Mouse (Mus musculus): ENCODE data around the gene Ankrd23. TPM values are rescaled to one million over a fixed set of nuclear protein-coding genes. Genes with fewer than 3 reads are reported as not detected.
A peak's percentile ranks its signal among the peaks of the same experiment; 100 is the strongest.

Gene Ankrd23
- polyA plus RNA-seq, 1 experiment from 2014 or later = 14.6 TPM

DNA sequence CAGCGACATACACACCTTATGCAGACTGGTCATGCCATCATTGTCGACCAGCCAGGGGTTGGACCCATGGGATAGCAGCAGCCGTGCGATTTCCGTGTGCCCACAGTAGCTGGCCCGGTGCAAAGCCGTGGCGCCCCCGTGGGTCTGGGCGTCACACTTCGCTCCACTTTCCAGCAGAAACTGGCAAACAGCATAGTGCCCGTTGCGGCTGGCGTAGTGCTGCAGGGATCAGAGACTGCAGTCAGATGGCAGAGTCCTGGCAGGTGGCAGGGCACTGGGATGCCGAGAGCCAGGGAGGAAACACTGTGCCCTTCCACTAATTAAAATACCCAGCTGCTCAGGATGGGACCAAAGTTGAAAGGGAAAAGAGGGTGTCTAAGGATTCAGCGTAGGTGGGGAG is 5.2 kb upstream of the Ankrd23 start:
- Histone ChIP-seq H3K9me3 (ENCODE audit: control insufficient read depth, low read length) (no peaks in the 10 kb centered on the region), H3K4me2 (replicated peaks; ENCODE audit: low read depth, low read length) (no peak overlapping the region), H3K36me3 (ENCODE audit: control insufficient read depth, insufficient read depth, low read length) (peaks cover 38% of the 10 kb centered on the region), H3K4me3 (ENCODE audit: low read length) (no peak overlapping the region), H3K4me1 (ENCODE audit: control insufficient read depth, insufficient read depth, low read length) (0 out of 2 replicates have a peak, but pooled peaks cover 3% of the 10 kb centered on the region), H3K27ac (ENCODE audit: low read depth, low read length) (no peak overlapping the region), H3K27me3 (ENCODE audit: control insufficient read depth, insufficient read depth, low read length) (no peaks in the 10 kb centered on the region), H3K9ac (ENCODE audit: low read depth, low read length) (no peak overlapping the region)
- no peak for ATAC-seq (ENCODE audit: low FRiP score, low TSS enrichment)
- 97% methylated on average over 16 of the region's 16 CpGs for WGBS

DNA sequence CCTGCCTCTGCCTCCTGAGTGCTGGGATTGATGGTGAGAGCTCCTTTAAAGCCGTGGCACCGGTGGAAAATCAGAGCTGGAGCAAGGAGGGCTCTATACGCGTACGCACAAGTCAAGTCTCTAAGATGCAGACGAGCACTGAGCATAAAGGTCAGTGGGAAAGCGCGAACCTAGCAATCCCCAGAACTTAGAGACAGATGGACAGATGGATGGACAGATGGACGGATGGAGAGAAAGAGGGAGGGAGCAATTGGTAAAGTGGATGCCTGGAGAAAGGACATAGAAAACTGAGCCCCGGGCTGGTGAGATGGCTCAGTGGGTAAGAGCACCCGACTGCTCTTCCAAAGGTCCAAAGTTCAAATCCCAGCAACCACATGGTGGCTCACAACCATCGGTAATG is 4.1 kb upstream of the Ankrd23 start:
- no peak overlapping the region for H3K9ac ChIP-seq (ENCODE audit: low read depth, low read length)
- no peaks in the 10 kb centered on the region for H3K9me3 ChIP-seq (ENCODE audit: control insufficient read depth, low read length)
- H3K36me3 ChIP-seq (ENCODE audit: control insufficient read depth, insufficient read depth, low read length) = peaks cover 38% of the 10 kb centered on the region
- no peak overlapping the region for H3K27ac ChIP-seq (ENCODE audit: low read depth, low read length)
- no peak overlapping the region for H3K4me3 ChIP-seq (ENCODE audit: low read length)
- H3K27me3 ChIP-seq (ENCODE audit: control insufficient read depth, insufficient read depth, low read length) = no peaks in the 10 kb centered on the region
- 94% methylated on average over 12 of the region's 12 CpGs for WGBS
- H3K4me1 ChIP-seq (ENCODE audit: control insufficient read depth, insufficient read depth, low read length) = 0 out of 2 replicates have a peak, but pooled peaks cover 3% of the 10 kb centered on the region
- no peak for ATAC-seq (ENCODE audit: low FRiP score, low TSS enrichment)
- H3K4me2 ChIP-seq (replicated peaks; ENCODE audit: low read depth, low read length) = no peak overlapping the region

GRCm38 (mm10) chr1:36540132-36540531 is 3.4 kb upstream of the Ankrd23 start:
- no peak for ATAC-seq (ENCODE audit: low FRiP score, low TSS enrichment)
- peaks cover 38% of the 10 kb centered on the region for H3K36me3 ChIP-seq (ENCODE audit: control insufficient read depth, insufficient read depth, low read length)
- H3K27me3 ChIP-seq (ENCODE audit: control insufficient read depth, insufficient read depth, low read length) = no peaks in the 10 kb centered on the region
- H3K9ac ChIP-seq (ENCODE audit: low read depth, low read length) = no peak overlapping the region
- H3K4me2 ChIP-seq (replicated peaks; ENCODE audit: low read depth, low read length) = no peak overlapping the region
- no peaks in the 10 kb centered on the region for H3K4me1 ChIP-seq (ENCODE audit: control insufficient read depth, insufficient read depth, low read length)
- H3K9me3 ChIP-seq (ENCODE audit: control insufficient read depth, low read length) = no peaks in the 10 kb centered on the region
- no peak overlapping the region for H3K4me3 ChIP-seq (ENCODE audit: low read length)
- H3K27ac ChIP-seq (ENCODE audit: low read depth, low read length) = no peak overlapping the region
- 91% methylated on average over 11 of the region's 11 CpGs for WGBS

GRCm38 (mm10) chr1:36539186-36539585 is 2.5 kb upstream of the Ankrd23 start, which contains the start of gene Gm42417:
Gene Gm42417, minus strand, starts transcription at chr1:36539429.
- H3K27ac ChIP-seq (ENCODE audit: low read depth, low read length) = no peak within 1 kb of the TSS
- WGBS = 41% methylated on average over 9 of the region's 9 CpGs
- no peak within 1 kb of the TSS for H3K4me3 ChIP-seq (ENCODE audit: low read length)
- no peak within 1 kb of the TSS for H3K9ac ChIP-seq (ENCODE audit: low read depth, low read length)
- peaks cover 38% of the 10 kb centered on the region for H3K36me3 ChIP-seq (ENCODE audit: control insufficient read depth, insufficient read depth, low read length)
- H3K4me1 ChIP-seq (ENCODE audit: control insufficient read depth, insufficient read depth, low read length) = no peaks in the 10 kb centered on the region
- H3K27me3 ChIP-seq (ENCODE audit: control insufficient read depth, insufficient read depth, low read length) = no peaks in the 10 kb centered on the region
- no peak within 1 kb of the TSS for H3K4me2 ChIP-seq (replicated peaks; ENCODE audit: low read depth, low read length)
- ATAC-seq (ENCODE audit: low FRiP score, low TSS enrichment) = no peak; the same call in 1 of the 2 replicates
- no peaks in the 10 kb centered on the region for H3K9me3 ChIP-seq (ENCODE audit: control insufficient read depth, low read length)

DNA sequence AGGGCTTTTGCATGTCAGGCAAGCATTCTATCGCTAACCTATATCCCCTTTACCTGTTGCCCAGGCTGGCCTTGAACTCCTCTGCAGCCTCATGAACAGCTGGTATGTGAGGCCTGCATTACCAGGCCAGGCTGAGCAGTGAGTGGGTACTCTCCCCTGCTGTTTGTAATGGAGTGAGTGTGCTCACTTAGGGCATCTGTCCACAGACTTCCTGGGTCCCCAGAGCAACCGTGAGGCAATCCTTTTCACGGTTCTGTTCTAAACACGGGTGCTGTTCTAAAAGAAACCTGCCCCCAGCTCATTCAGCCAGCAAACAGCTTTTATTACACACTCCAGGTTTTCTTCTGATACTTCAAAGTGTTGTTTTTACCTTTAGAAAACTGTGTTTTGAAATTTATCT is 2.0 kb upstream of the Ankrd23 start:
- Histone ChIP-seq H3K4me2 (replicated peaks; ENCODE audit: low read depth, low read length) (no peak overlapping the region), H3K9me3 (ENCODE audit: control insufficient read depth, low read length) (no peaks in the 10 kb centered on the region), H3K9ac (ENCODE audit: low read depth, low read length) (no peak overlapping the region), H3K36me3 (ENCODE audit: control insufficient read depth, insufficient read depth, low read length) (peaks cover 38% of the 10 kb centered on the region), H3K4me1 (ENCODE audit: control insufficient read depth, insufficient read depth, low read length) (no peaks in the 10 kb centered on the region), H3K27me3 (ENCODE audit: control insufficient read depth, insufficient read depth, low read length) (no peaks in the 10 kb centered on the region), H3K4me3 (ENCODE audit: low read length) (no peak overlapping the region), H3K27ac (ENCODE audit: low read depth, low read length) (no peak overlapping the region)
- ATAC-seq (ENCODE audit: low FRiP score, low TSS enrichment) = no peak
- WGBS = 83% methylated on average over 4 of the region's 4 CpGs

DNA sequence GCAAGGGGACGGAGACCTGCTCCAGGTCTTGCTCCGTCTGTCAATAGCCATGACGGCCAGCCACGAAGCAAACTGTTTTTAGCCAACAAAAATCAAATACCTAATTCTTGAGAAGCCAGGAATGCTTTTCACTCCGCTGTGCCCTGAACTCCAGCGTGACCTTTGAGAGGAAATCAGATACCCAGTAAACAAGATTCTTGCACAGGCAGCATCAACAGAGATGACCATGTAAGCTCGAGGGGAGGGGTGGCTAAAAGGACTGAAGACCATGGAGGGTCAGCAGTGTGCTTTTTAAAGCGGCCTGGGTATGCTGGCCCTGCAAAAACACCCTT is 320 bp downstream of the Ankrd23 start:
- H3K4me2 ChIP-seq (replicated peaks; ENCODE audit: low read depth, low read length) = no peak overlapping the region
- peaks cover 39% of the 10 kb centered on the region for H3K36me3 ChIP-seq (ENCODE audit: control insufficient read depth, insufficient read depth, low read length)
- 71% methylated on average over 8 of the region's 8 CpGs for WGBS
- ATAC-seq (ENCODE audit: low FRiP score, low TSS enrichment) = no peak
- no peaks in the 10 kb centered on the region for H3K9me3 ChIP-seq (ENCODE audit: control insufficient read depth, low read length)
- no peaks in the 10 kb centered on the region for H3K27me3 ChIP-seq (ENCODE audit: control insufficient read depth, insufficient read depth, low read length)
- no peak overlapping the region for H3K9ac ChIP-seq (ENCODE audit: low read depth, low read length)
- H3K4me1 ChIP-seq (ENCODE audit: control insufficient read depth, insufficient read depth, low read length) = no peaks in the 10 kb centered on the region
- no peak overlapping the region for H3K4me3 ChIP-seq (ENCODE audit: low read length)
- H3K27ac ChIP-seq (ENCODE audit: low read depth, low read length) = no peak overlapping the region

DNA sequence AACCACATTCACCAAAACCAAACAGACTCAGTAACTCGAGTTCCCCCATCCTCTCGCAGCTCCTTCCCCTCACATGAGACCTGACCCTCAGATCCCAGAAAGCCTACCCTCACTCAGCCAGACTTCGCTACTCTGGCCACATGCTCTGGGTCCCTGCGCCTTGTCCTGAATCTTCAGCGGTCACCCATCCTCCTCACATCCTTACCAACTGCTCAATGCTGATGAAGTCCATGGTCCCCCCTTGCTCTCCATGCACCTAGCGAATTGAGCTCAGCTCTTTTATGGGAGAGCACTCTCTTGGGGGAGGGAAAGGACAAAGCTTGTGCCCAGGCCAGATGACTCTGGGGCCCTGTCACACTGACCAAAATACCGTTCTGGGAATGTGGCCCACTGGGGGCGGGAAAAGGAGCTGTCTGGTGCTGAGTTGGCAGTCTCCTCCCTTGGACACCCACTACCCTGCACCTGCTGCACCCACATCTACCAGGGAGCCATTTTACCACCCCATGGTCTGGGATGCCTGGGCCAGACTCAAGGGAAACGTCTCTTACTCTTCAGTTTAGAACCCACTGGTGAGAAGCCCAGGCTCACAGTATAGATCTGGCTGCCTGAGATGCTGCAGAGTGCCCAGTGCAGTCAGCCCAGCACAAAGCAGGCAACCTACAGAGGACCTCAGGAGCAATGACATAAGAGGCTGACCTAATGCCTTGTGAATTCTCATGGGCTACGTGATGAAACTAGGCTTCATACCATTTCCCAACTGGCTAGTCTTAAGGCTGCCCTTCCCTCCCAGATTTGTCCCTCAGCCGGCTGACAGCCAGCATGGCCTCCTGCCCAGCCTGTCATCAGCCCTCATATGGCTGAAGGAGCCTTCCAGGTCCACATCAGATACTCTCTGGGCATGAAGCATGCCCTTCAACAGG is 946 bp downstream of the Ankrd23 start:
- no peak for ATAC-seq (ENCODE audit: low FRiP score, low TSS enrichment)
- no peak overlapping the region for H3K4me3 ChIP-seq (ENCODE audit: low read length)
- no peak overlapping the region for H3K4me2 ChIP-seq (replicated peaks; ENCODE audit: low read depth, low read length)
- no peak overlapping the region for H3K9ac ChIP-seq (ENCODE audit: low read depth, low read length)
- peaks cover 38% of the 10 kb centered on the region for H3K36me3 ChIP-seq (ENCODE audit: control insufficient read depth, insufficient read depth, low read length)
- no peaks in the 10 kb centered on the region for H3K9me3 ChIP-seq (ENCODE audit: control insufficient read depth, low read length)
- no peaks in the 10 kb centered on the region for H3K27me3 ChIP-seq (ENCODE audit: control insufficient read depth, insufficient read depth, low read length)
- H3K27ac ChIP-seq (ENCODE audit: low read depth, low read length) = no peak overlapping the region
- no peaks in the 10 kb centered on the region for H3K4me1 ChIP-seq (ENCODE audit: control insufficient read depth, insufficient read depth, low read length)
- 81% methylated on average over 11 of the region's 11 CpGs for WGBS

DNA sequence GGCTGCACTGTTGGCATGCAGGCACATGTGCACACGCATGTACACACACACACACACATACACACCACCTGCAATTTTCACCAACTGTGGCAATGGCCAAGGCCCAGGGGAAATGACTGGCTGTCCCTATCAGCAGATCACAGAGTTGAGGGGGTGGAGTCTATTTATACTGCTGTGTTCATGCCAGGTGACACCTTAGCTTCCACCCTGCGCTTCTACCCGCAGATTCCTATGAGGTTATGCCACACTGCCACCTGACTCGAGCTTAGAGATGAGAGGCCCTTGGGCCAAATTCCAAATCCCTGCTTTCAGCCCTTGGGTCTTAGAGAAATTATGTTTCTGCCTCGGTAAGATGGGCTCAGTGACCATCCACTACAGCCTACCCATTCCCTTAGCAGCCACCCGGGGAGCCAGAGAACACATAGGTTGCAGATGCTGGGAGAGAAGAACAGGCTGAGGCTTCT is 2.1 kb downstream of the Ankrd23 start:
- Histone ChIP-seq H3K9me3 (ENCODE audit: control insufficient read depth, low read length) (no peaks in the 10 kb centered on the region), H3K4me1 (ENCODE audit: control insufficient read depth, insufficient read depth, low read length) (no peaks in the 10 kb centered on the region), H3K4me3 (ENCODE audit: low read length) (no peak overlapping the region), H3K27me3 (ENCODE audit: control insufficient read depth, insufficient read depth, low read length) (no peaks in the 10 kb centered on the region), H3K36me3 (ENCODE audit: control insufficient read depth, insufficient read depth, low read length) (peaks cover 27% of the 10 kb centered on the region), H3K27ac (ENCODE audit: low read depth, low read length) (no peak overlapping the region), H3K9ac (ENCODE audit: low read depth, low read length) (no peak overlapping the region), H3K4me2 (replicated peaks; ENCODE audit: low read depth, low read length) (no peak overlapping the region)
- 70% methylated on average over 6 of the region's 6 CpGs for WGBS
- ATAC-seq (ENCODE audit: low FRiP score, low TSS enrichment) = 0 out of 2 replicates have a peak, but pooled peaks have one; percentile 12

- Histone ChIP-seq H3K4me2 (replicated peaks; ENCODE audit: low read depth, low read length) (no peak overlapping the region), H3K27ac (ENCODE audit: low read depth, low read length) (no peak overlapping the region), H3K27me3 (ENCODE audit: control insufficient read depth, insufficient read depth, low read length) (no peaks in the 10 kb centered on the region), H3K4me1 (ENCODE audit: control insufficient read depth, insufficient read depth, low read length) (no peaks in the 10 kb centered on the region), H3K36me3 (ENCODE audit: control insufficient read depth, insufficient read depth, low read length) (peaks cover 17% of the 10 kb centered on the region), H3K4me3 (ENCODE audit: low read length) (no peak overlapping the region), H3K9ac (ENCODE audit: low read depth, low read length) (no peak overlapping the region), H3K9me3 (ENCODE audit: control insufficient read depth, low read length) (no peaks in the 10 kb centered on the region)
- 78% methylated on average over 6 of the region's 6 CpGs for WGBS
- no peak for ATAC-seq (ENCODE audit: low FRiP score, low TSS enrichment)
Measured at GRCm38 (mm10) chr1:36533546-36533945, 3.1 kb downstream of the Ankrd23 start.
